Mouse (Mus musculus) small intestine, adult 2 months (tissue): ENCODE measurements around the gene Cacna1e.

Source experiments
- CTCF ChIP-seq: fragments of 200-500 bp; IDR thresholded peaks from 2 replicates; pipeline ENCODE4 v1.5.1; 2012; ENCODE audit warnings: low read depth, mild to moderate bottlenecking, control low read depth, inconsistent platforms, low read length, moderate library complexity, mixed read lengths; ENCODE audit not compliant: insufficient replicate concordance, insufficient read length; ENCODE audit errors: extremely low read depth
- POLR2A ChIP-seq: fragments of 200-500 bp; IDR thresholded peaks from 2 replicates; pipeline ENCODE4 v1.6.1; 2012; ENCODE audit warnings: low read depth, mild to moderate bottlenecking, control low read depth, inconsistent platforms, low read length, moderate library complexity

- TF ChIP-seq CTCF (no peak), POLR2A (no peak)
Measured at GRCm38 (mm10) chr1:154678151-154678550, 206.2 kb downstream of the Cacna1e start.
